Mouse (Mus musculus) layer of hippocampus, postnatal 36 days (tissue): ENCODE data around the gene Zmynd15. TPM values are rescaled to one million over a fixed set of nuclear protein-coding genes. Genes with fewer than 3 reads are reported as not detected.

Experiments used
- DNase-seq, 2 experiments: peaks; one replicate each; pipeline ENCODE4 v3.0.0; 2022
- microRNA-seq, 2 experiments: library from miRNA; unstranded; fragments of <30 nt; microRNA quantifications; one replicate each; pipeline ENCODE4 v1.2.0; 2021
- total RNA-seq, 2 experiments: library from RNA; stranded (reverse); gene quantifications; 2 replicates each; pipeline ENCODE4 v1.2.3; 2021

The Zmynd15 gene
- total RNA-seq, 2 experiments from 2014 or later, result 0.25 to 0.46 TPM

- DNase-seq, result peak; percentile 24 to 47
These were observed 47.2 kb downstream of the Zmynd15 start for GRCm38 (mm10) chr11:70506385-70506784.

DNA sequence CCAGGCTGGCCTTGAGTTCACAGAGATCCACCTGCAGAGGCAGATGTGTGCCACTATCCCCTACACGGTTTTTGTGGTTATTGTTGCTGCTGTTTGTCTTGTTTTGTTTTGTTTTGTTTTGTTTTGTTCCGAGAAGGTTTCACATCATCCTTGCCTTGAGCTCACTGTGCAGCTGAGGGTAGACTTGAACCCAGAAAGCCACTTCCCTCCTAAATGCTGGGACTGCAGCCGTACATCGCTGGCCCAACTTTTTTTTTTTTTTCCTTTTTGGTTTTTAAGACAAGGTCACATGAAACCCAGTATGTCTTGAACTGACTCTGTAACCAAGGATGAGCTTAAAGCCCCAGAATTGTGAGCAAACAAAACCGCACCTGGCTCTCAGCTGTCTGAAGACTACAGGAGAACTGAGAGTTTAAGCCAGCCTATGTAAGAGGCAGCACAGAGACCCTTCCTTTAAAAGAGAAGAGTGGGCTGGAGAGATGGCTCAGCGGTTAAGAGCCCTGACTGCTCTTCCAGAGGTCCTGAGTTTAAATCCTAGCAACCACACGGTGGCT lies 47.8 kb downstream of the Zmynd15 start:
- DNase-seq, result no peak

DNA sequence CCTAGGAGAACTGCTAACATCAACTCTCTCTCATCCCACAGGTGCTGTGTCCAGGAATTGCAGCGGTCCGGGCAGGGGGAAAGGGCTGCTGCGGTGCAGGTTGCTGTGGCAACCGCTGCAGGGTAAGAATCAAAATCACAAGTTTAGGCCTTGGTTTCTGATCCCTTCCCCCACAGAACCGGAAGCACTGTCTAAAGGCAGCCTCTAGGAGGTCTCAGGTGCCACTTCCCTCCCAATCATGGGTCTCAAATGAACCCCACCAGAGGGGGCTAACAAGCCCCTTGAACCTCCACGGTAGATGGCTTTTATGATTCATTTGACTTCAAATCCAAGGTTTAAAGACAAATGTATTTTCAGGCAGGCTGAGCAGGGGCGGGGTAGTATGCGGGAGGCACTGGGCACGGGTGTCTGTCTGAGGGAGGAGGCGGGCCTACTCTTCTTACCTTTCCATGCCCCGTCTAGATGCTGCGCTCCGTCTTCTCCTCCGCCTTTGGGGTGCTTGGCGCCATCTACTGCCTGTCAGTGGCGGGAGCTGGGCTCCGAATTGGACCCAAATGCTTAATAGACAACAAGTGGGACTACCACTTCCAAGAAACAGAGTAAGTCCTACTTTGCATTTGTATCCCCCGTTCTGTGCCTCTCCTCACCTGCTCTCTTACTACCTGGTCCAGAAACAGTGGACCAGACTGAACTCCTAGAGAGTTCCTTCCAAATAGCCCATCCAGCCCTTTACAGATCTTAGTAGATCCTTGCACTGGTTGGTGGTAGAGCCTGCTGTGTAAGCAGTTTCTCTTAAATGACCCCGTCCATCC lies 50.7 kb downstream of the Zmynd15 start:
- DNase-seq, result peak in 1 of 2 experiments; percentile 36

DNA sequence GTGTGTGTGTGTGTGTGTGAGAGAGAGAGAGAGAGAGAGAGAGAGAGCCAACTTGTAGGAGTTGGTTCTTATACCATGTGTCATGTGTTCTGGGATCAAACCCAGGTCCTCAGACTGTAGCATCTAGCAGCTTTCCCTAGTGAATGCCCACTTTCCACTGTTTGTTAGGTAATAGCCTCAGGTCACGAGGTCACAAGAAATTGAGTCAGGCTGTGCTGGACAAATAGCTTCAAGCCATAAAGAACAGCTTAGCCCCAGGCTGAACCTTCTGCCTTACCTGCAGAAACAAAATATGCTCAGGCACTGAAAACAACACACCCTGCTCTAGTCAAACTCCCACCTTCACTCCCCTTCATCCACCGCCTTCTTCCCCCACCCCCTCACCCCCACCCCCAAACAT lies 52.0 kb downstream of the Zmynd15 start:
- DNase-seq, result no peak

DNA sequence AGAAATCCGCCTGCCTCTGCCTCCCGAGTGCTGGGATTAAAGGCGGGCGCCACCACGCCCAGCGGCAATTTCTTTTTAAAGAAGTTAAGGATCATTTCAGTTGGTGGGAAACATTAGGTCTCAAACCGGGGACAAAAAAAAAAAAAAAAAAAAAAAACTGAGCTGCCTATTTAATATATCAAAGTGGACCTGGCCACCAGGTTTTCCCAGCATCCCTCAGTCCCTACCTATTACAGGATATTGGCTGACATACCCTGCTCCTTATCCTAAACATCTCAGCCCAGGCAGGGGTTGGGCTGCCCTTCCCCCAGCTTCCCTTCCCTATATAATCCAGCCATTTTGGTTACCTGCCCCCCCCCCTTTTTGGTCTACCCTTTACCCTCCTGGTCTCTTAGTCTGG lies 52.6 kb downstream of the Zmynd15 start:
- DNase-seq, result no peak

GRCm38 (mm10) chr11:70512709-70513342 lies 53.6 kb downstream of the Zmynd15 start:
- DNase-seq, result no peak

- no peak for DNase-seq
These were observed 54.3 kb downstream of the Zmynd15 start for GRCm38 (mm10) chr11:70513520-70513919.

DNA sequence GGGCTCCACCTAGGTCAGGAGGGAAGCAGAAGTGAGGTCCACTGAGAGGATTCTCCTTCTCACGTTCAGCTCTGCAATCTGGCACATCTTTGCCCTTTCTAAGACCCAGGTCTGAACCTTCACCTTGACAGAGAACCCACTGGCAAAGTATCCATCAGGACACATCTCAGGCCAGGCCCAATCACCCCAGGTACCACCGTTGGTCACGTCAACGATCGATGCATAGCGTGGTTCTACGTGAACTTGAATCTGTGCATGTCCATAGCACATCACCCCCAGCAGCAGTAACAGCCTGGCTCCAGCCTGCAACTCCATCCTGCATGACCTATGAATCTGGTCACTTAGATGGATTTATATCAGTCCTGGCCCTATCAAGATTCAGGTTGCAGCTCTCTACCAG lies 55.1 kb downstream of the Zmynd15 start, which contains the start of gene Vmo1:
Gene Vmo1, minus strand, starts transcription at position 329 of the 400 bp plus-strand sequence.
- DNase-seq, result no peak

Small RNAs within 50 kb of the gene (microRNA-seq; reads per million reads assigned to microRNA genes)
- 2.1 to 3.0 reads per million in 2 experiments for gene Mir7115

Other genes with a start within 250 kb of the Zmynd15 start
- 10 to 100 TPM; 30.5 to 34.6 TPM for gene Slc16a11, start 246.7 kb upstream of the Zmynd15 start, total RNA-seq
- 1 to 10 TPM; 6.9 to 9.4 TPM for gene Slc16a13, start 238.4 kb upstream of the Zmynd15 start, total RNA-seq
- gene Bcl6b, start 229.6 kb upstream of the Zmynd15 start, total RNA-seq, result 1 to 10 TPM; 1.1 to 1.3 TPM
- gene 0610010K14Rik, start 221.5 kb upstream of the Zmynd15 start, total RNA-seq, result 10 to 100 TPM; 41.4 to 45.6 TPM
- gene Gm21988, start 219.6 kb upstream of the Zmynd15 start, total RNA-seq, result 1 to 10 TPM; 3.9 to 5.1 TPM
- 100 to 1,000 TPM; 242 to 288 TPM for gene Rnasek, start 219.6 kb upstream of the Zmynd15 start, total RNA-seq
- gene Alox12, start 204.1 kb upstream of the Zmynd15 start, total RNA-seq, result not detected
- gene Alox12e, start 136.8 kb upstream of the Zmynd15 start, total RNA-seq, result not detected
- not detected for gene Alox15, start 107.4 kb upstream of the Zmynd15 start, total RNA-seq
- 10 to 100 TPM; 33.3 to 36.2 TPM for gene Pelp1, start 49.4 kb upstream of the Zmynd15 start, total RNA-seq
- 100 to 1,000 TPM; 103 to 112 TPM for gene Arrb2, start 26.8 kb upstream of the Zmynd15 start, total RNA-seq
- gene Med11, start 7.5 kb upstream of the Zmynd15 start, total RNA-seq, result 10 to 100 TPM; 13.2 to 17.3 TPM
- gene Cxcl16, start 551 bp downstream of the Zmynd15 start, total RNA-seq, result under 1 TPM; 0.68 to 0.97 TPM
- gene Tm4sf5, start 45.8 kb downstream of the Zmynd15 start, total RNA-seq, result not detected
- not detected for gene Vmo1, start 55.2 kb downstream of the Zmynd15 start, total RNA-seq
- gene Gltpd2, start 59.8 kb downstream of the Zmynd15 start, total RNA-seq, result not detected
- gene Psmb6, start 65.9 kb downstream of the Zmynd15 start, total RNA-seq, result 100 to 1,000 TPM; 174 to 193 TPM
- not detected for gene Gm40193, start 73.5 kb downstream of the Zmynd15 start, total RNA-seq
- gene Pld2, start 80.6 kb downstream of the Zmynd15 start, total RNA-seq, result 10 to 100 TPM; 17.5 to 17.7 TPM
- gene Mink1, start 103.4 kb downstream of the Zmynd15 start, total RNA-seq, result 100 to 1,000 TPM; 448 to 494 TPM
- gene 4930544D05Rik, start 156.4 kb downstream of the Zmynd15 start, total RNA-seq, result 1 to 10 TPM; 1.2 to 1.7 TPM
- not detected for gene Chrne, start 159.8 kb downstream of the Zmynd15 start, total RNA-seq
- gene Gp1ba, start 179.7 kb downstream of the Zmynd15 start, total RNA-seq, result not detected
- gene Rnf167, start 187.8 kb downstream of the Zmynd15 start, total RNA-seq, result 10 to 100 TPM; 85.6 to 88.0 TPM
- 100 to 1,000 TPM; 115 to 119 TPM for gene Slc25a11, start 188.0 kb downstream of the Zmynd15 start, total RNA-seq
- 100 to 1,000 TPM; 346 to 373 TPM for gene Pfn1, start 195.2 kb downstream of the Zmynd15 start, total RNA-seq
- 1 to 10 TPM; 5.2 to 7.4 TPM for gene Eno3, start 197.8 kb downstream of the Zmynd15 start, total RNA-seq
- 10 to 100 TPM; 48.2 to 50.8 TPM for gene Spag7, start 210.0 kb downstream of the Zmynd15 start, total RNA-seq
- gene Camta2, start 228.7 kb downstream of the Zmynd15 start, total RNA-seq, result 100 to 1,000 TPM; 362 to 388 TPM
- 1 to 10 TPM; 3.0 to 3.5 TPM for gene Inca1, start 240.7 kb downstream of the Zmynd15 start, total RNA-seq
- gene Kif1c, start 241.1 kb downstream of the Zmynd15 start, total RNA-seq, result 10 to 100 TPM; 75.2 to 83.8 TPM